Mouse (Mus musculus): ENCODE results near the gene 1700123L14Rik.
"Not testable (repeated sequence)": the region's sequence is repeated elsewhere in the genome, so short reads cannot be mapped to it uniquely, and the experiment has no call there.

Gene 1700123L14Rik

DNA sequence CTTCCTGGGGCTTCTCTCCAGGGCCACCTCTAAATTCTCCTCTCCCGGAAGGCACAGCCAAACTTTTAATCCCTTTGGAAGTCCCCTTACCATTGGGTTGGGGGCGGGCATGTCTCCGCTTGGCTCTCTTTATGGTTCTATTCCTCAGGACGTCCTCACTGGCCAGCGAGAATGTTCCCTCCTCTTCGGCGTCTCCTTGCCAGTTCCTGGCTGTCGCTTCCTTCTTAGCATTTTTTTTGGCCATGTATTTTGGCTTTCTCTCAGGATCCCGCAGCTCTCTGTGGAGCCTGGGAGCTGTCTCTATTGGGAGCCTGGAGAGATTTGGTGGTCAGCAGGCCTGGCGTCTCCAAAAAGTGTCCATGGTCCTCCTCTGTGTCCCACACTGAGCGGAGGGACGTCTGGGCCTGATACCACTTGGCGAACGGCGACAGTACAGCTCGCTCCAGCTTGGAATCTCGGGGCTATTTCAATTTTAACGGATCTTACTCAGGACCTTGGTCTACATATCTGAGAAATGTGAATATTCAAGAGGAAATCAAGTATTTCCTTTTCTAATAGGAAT lies at the start of gene 1700123L14Rik:
Gene 1700123L14Rik, minus strand, starts transcription at position 426 of the 562 bp plus-strand sequence.
- DNase-seq (ENCODE audit: low read depth), result no peak

DNA sequence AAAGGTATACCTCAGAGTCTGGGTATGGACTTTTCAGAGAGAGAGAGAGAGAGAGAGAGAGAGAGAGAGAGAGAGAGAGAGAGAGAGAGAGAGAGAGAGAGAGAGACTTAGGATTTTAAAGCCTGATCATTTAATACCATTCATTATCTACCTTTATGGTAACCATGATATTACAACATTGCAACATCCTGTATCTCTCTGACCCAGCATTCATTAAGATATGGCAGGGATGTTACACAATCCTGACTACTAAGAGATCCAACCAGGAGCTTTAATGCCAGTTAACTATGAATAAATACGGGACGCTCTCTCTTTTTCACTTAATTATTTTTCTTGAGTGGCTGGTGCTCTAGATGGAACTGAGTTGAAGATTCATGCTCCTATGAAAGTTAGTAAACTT lies 39.4 kb upstream of the 1700123L14Rik start:
- no peak for DNase-seq (ENCODE audit: low read depth)

DNA sequence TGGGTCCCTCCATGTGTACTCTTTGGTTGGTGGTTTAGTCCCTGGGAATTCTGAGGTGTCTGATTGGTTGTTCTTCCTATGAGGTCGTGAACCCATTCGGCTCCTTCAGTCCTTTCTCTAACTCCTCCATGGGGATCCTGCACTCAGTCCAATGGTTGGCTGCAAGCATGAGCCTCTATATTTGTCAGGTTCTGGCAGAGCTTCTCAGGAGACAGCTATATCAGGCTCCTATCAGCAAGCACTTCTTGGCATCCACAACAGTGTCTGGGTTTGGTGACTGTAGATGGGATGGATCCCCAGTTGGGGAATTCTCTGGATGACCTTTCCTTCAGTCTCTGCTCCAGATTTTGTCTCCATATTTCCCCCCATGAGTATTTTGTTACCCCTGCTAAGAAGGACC lies 32.9 kb upstream of the 1700123L14Rik start:
- not testable (repeated sequence) for DNase-seq (ENCODE audit: low read depth)

DNA sequence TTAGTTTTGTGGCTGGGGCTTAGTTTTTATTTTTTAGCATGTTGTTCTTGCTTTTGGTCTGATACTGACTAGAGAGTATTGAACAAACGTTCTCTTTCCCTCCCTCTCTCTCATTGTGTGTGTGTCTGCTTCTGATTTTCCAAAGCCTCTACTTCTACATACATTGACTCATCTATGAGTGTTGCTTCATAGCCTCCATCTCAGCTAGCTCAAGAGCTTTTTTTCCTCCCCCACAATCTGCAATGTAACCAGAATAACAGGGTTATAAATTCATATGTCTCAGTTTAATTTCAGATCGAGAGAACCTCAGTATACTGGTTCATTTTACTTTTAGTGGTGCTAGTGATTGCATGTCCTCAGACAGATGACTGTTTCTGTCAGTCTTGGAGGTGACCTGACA lies 20.5 kb upstream of the 1700123L14Rik start:
- DNase-seq (ENCODE audit: low read depth), result no peak

- no peak for DNase-seq (ENCODE audit: low read depth)
Measured at GRCm38 (mm10) chr6:96183392-96183791, 17.3 kb upstream of the 1700123L14Rik start.

DNA sequence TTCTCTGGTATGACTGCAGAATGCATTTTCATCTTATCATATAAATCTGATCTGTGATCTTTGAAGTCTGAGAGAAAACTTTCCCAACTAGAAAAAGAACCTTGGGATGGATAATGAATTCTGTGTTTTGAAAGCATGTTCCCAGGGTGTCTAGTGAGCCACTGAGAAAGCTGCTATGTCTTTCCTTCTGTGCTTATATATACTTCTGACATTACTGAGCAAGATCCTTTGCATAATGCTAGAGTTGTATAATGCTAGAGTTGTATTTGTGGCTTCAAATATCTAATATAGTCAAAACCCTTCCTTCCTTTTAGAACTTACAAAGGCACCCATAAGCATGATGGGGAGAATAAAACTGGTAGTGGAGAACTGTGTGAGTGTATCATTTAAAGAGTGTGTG lies 12.5 kb upstream of the 1700123L14Rik start:
- DNase-seq (ENCODE audit: low read depth), result no peak

GRCm38 (mm10) chr6:96173681-96174080 lies 7.6 kb upstream of the 1700123L14Rik start:
- no peak for DNase-seq (ENCODE audit: low read depth)

- DNase-seq (ENCODE audit: low read depth), result peak; percentile 10
Measured at GRCm38 (mm10) chr6:96167031-96167430, 988 bp upstream of the 1700123L14Rik start.

DNA sequence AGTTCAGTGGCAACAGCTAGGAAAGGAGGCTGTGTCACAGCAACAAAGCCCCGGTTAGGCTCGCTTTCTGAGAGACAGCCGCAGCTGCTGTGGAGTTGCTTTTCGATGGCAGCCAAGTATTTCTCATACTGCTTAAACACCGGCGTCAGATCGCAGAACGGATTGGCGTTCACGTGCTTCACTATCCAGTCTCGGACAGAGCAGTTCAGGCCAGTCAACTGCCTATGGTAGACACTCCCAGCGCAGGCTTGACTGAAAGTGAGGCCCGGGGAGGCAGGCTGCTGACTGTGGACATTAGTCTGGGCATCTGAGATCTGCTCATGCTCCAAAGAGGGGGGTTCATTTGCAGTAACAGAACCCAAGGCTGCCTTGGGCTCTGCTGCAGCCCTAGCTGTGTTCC lies 640 bp downstream of the 1700123L14Rik start:
- DNase-seq (ENCODE audit: low read depth), result no peak

- no peak for DNase-seq (ENCODE audit: low read depth)
Measured at GRCm38 (mm10) chr6:96143326-96143725, 22.7 kb downstream of the 1700123L14Rik start.

DNA sequence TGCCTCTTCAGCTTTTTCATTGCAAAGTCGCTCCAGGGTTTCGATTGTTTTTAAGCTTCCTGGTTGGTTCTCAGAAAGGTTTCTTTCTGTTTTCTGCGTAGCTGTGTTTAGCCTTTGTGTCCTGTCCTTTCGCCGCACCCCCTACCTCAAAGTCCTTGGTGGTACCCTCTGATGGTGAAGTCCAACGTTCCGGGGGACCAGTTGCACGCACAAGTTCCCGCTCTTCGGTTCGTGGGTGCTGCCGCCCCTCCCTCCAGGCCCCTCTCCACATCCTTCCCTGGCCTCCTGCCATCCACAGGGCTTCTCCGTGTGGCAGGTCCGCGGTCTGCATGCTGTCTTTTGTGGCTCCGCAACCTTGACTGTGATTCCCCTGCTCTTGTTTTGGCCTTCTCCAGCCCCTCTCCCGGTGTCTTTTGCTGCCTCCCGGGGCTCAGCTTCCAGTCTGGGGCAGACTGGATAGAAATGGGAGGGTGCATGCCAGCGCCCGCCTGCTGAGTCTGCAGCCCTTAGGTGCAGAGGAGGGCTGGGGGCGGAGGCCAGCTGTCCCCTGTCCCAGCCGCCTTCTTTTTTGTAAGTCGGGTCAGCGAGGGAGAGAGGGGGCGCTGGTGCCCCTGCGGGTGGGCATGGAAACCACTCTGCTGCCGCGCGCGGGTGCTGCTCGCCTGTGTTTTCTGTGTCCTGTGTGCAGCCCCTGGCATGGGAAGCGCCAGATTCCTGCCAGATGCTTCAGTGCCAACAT lies 49.3 kb downstream of the 1700123L14Rik start:
- no peak for DNase-seq (ENCODE audit: low read depth)

GRCm38 (mm10) chr6:96116148-96116533 lies 49.9 kb downstream of the 1700123L14Rik start:
- DNase-seq (ENCODE audit: low read depth), result no peak
